Mouse (Mus musculus) mouse embryonic stem cell (cell line): ENCODE measurements around the gene Snrnp40.

ENCODE experiments used
- in situ Hi-C, 2 experiments: fragments of 300-500 bp; cut with MboI; formaldehyde crosslinking; loops; 1 replicate in 1 of 2; 3 replicates in 1 of 2; pipeline ENCODE4 v1.14.3; 2019 to 2020; ENCODE audit warnings: low sequenced_read_pairs in 2 of 2, low pct_unique_long_range_greater_than_20kb in 1 of 2, mixed read lengths in 1 of 2; ENCODE audit not compliant: unreplicated experiment in 1 of 2

Gene Snrnp40

GRCm38 (mm10) chr4:130359486-130360237, at the start of gene Snrnp40, which contains the start of gene Zcchc17:
Snrnp40 (plus strand) TSS chr4:130360132.
Zcchc17 (minus strand) TSS chr4:130359943.
- in situ Hi-C loops: no loop called here

GRCm38 (mm10) chr4:130312526-130312925, 47.4 kb upstream of the Snrnp40 start:
- in situ Hi-C loops: no loop called here

GRCm38 (mm10) chr4:130313552-130313951, 46.4 kb upstream of the Snrnp40 start:
- in situ Hi-C loops: no loop called here

GRCm38 (mm10) chr4:130315771-130316527, 44.0 kb upstream of the Snrnp40 start:
- in situ Hi-C loops: no loop called here

GRCm38 (mm10) chr4:130316691-130317090, 43.2 kb upstream of the Snrnp40 start:
- in situ Hi-C loops: no loop called here

GRCm38 (mm10) chr4:130318122-130318521, 41.8 kb upstream of the Snrnp40 start:
- in situ Hi-C loops: no loop called here

- in situ Hi-C loops: no loop called here
These were observed 40.4 kb upstream of the Snrnp40 start for GRCm38 (mm10) chr4:130319564-130319963.

- in situ Hi-C loops: no loop called here
These were observed 38.3 kb upstream of the Snrnp40 start for GRCm38 (mm10) chr4:130321640-130322039.

- in situ Hi-C loops: no loop called here
These were observed 37.4 kb upstream of the Snrnp40 start for GRCm38 (mm10) chr4:130322567-130322966.

GRCm38 (mm10) chr4:130323165-130323564, 36.8 kb upstream of the Snrnp40 start:
- in situ Hi-C loops: no loop called here

- in situ Hi-C loops: no loop called here
These were observed 36.3 kb upstream of the Snrnp40 start for GRCm38 (mm10) chr4:130323607-130324006.

GRCm38 (mm10) chr4:130325446-130325845, 34.5 kb upstream of the Snrnp40 start:
- in situ Hi-C loops: no loop called here

- in situ Hi-C loops: no loop called here
These were observed 32.6 kb upstream of the Snrnp40 start for GRCm38 (mm10) chr4:130327366-130327765.

- in situ Hi-C loops: no loop called here
These were observed 24.1 kb upstream of the Snrnp40 start for GRCm38 (mm10) chr4:130335867-130336266.

- in situ Hi-C loops: no loop called here
These were observed 18.2 kb upstream of the Snrnp40 start for GRCm38 (mm10) chr4:130341691-130342090.

- in situ Hi-C loops: no loop called here
These were observed 10.3 kb upstream of the Snrnp40 start for GRCm38 (mm10) chr4:130349666-130350065.

- in situ Hi-C loops: no loop called here
These were observed 9.1 kb upstream of the Snrnp40 start for GRCm38 (mm10) chr4:130350690-130351422.

- in situ Hi-C loops: no loop called here
These were observed 7.3 kb upstream of the Snrnp40 start for GRCm38 (mm10) chr4:130352588-130352987.

GRCm38 (mm10) chr4:130357946-130358345, 2.0 kb upstream of the Snrnp40 start:
- in situ Hi-C loops: no loop called here
